Mouse (Mus musculus) lung, adult 2 months (tissue): ENCODE measurements around the gene Trappc6b.

Experiments
- CTCF ChIP-seq: fragments of 200-500 bp; IDR thresholded peaks from 2 replicates; pipeline ENCODE4 v1.5.1; 2011; ENCODE audit warnings: mild to moderate bottlenecking, low read length, control low read depth; ENCODE audit not compliant: insufficient read depth
- POLR2A ChIP-seq: fragments of 200-500 bp; IDR thresholded peaks from 2 replicates; pipeline ENCODE4 v1.6.1; 2011; ENCODE audit warnings: low read depth, mild to moderate bottlenecking, control low read depth, low read length, borderline replicate concordance; ENCODE audit errors: extremely low read depth

- TF ChIP-seq POLR2A (no peak), CTCF (no peak)
Observed at GRCm38 (mm10) chr12:59039162-59039970, 21.9 kb downstream of the Trappc6b start.
